Mouse (Mus musculus): ENCODE data around the gene Sytl2. TPM values are rescaled to one million over a fixed set of nuclear protein-coding genes. Genes with fewer than 3 reads are reported as not detected.

The Sytl2 gene
- polyA plus RNA-seq (2014; fragmentation: Nextera tagmentation; extraction: Ambion mirVana) = 29.7 and 34.6 TPM in 2 replicates

GRCm38 (mm10) chr7:90301942-90302646 lies at the start of gene Sytl2:
Sytl2 (plus strand) TSS chr7:90302252.
- Histone ChIP-seq H3K4me2 (ENCODE audit: low read depth, low read length) (peak within 1 kb of the TSS; percentile 97), H3K36me3 (ENCODE audit: control insufficient read depth, insufficient read depth, low read length) (no peaks in the 10 kb centered on the region), H3K9me3 (ENCODE audit: control insufficient read depth, low read length) (no peaks in the 10 kb centered on the region), H3K27me3 (replicated peaks; ENCODE audit: control insufficient read depth, insufficient read depth, low read length) (peaks cover 17% of the 10 kb centered on the region), H3K4me1 (ENCODE audit: control insufficient read depth, insufficient read depth, low read length) (no peaks in the 10 kb centered on the region), H3K4me3 (ENCODE audit: low read depth, low read length) (peak within 1 kb of the TSS; percentile 70), H3K27ac (replicated peaks; ENCODE audit: low read depth, low read length) (peak within 1 kb of the TSS; percentile 15; the same call in 1 of the 2 replicates), H3K9ac (ENCODE audit: low read depth, low read length) (peak within 1 kb of the TSS; percentile 73)
- peak; percentile 87 for ATAC-seq (ENCODE audit: low read depth)
- peak; percentile 70 for DNase-seq (ENCODE audit: low spot score)
- WGBS = 2% methylated on average over 21 of the region's 43 CpGs

- DNase-seq (ENCODE audit: low spot score) (no peak), ATAC-seq (ENCODE audit: low read depth) (no peak)
- WGBS = 74% methylated on average over 5 of the region's 5 CpGs
- no peaks in the 10 kb centered on the region for H3K27me3 ChIP-seq (replicated peaks; ENCODE audit: control insufficient read depth, insufficient read depth, low read length)
- H3K4me1 ChIP-seq (ENCODE audit: control insufficient read depth, insufficient read depth, low read length) = no peaks in the 10 kb centered on the region
- no peak overlapping the region for H3K4me2 ChIP-seq (ENCODE audit: low read depth, low read length)
- H3K4me3 ChIP-seq (ENCODE audit: low read depth, low read length) = no peak overlapping the region
- no peaks in the 10 kb centered on the region for H3K36me3 ChIP-seq (ENCODE audit: control insufficient read depth, insufficient read depth, low read length)
- H3K27ac ChIP-seq (replicated peaks; ENCODE audit: low read depth, low read length) = no peak overlapping the region
- no peaks in the 10 kb centered on the region for H3K9me3 ChIP-seq (ENCODE audit: control insufficient read depth, low read length)
- no peak overlapping the region for H3K9ac ChIP-seq (ENCODE audit: low read depth, low read length)
These were observed 49.1 kb upstream of the Sytl2 start for GRCm38 (mm10) chr7:90252946-90253345.

GRCm38 (mm10) chr7:90258701-90259100 lies 43.4 kb upstream of the Sytl2 start:
- no peaks in the 10 kb centered on the region for H3K4me1 ChIP-seq (ENCODE audit: control insufficient read depth, insufficient read depth, low read length)
- WGBS = 86% methylated on average over 2 of the region's 2 CpGs
- H3K4me2 ChIP-seq (ENCODE audit: low read depth, low read length) = no peak overlapping the region
- H3K9ac ChIP-seq (ENCODE audit: low read depth, low read length) = no peak overlapping the region
- no peak overlapping the region for H3K27ac ChIP-seq (replicated peaks; ENCODE audit: low read depth, low read length)
- no peaks in the 10 kb centered on the region for H3K36me3 ChIP-seq (ENCODE audit: control insufficient read depth, insufficient read depth, low read length)
- ATAC-seq (ENCODE audit: low read depth) (no peak), DNase-seq (ENCODE audit: low spot score) (no peak)
- no peak overlapping the region for H3K4me3 ChIP-seq (ENCODE audit: low read depth, low read length)
- H3K27me3 ChIP-seq (replicated peaks; ENCODE audit: control insufficient read depth, insufficient read depth, low read length) = no peaks in the 10 kb centered on the region
- no peaks in the 10 kb centered on the region for H3K9me3 ChIP-seq (ENCODE audit: control insufficient read depth, low read length)

GRCm38 (mm10) chr7:90259899-90260298 lies 42.2 kb upstream of the Sytl2 start:
- no peaks in the 10 kb centered on the region for H3K9me3 ChIP-seq (ENCODE audit: control insufficient read depth, low read length)
- no peak for DNase-seq (ENCODE audit: low spot score)
- H3K27me3 ChIP-seq (replicated peaks; ENCODE audit: control insufficient read depth, insufficient read depth, low read length) = no peaks in the 10 kb centered on the region
- no peaks in the 10 kb centered on the region for H3K4me1 ChIP-seq (ENCODE audit: control insufficient read depth, insufficient read depth, low read length)
- WGBS = 80% methylated on average over 2 of the region's 2 CpGs
- H3K36me3 ChIP-seq (ENCODE audit: control insufficient read depth, insufficient read depth, low read length) = no peaks in the 10 kb centered on the region
- no peak overlapping the region for H3K9ac ChIP-seq (ENCODE audit: low read depth, low read length)
- ATAC-seq (ENCODE audit: low read depth) = no peak
- H3K4me3 ChIP-seq (ENCODE audit: low read depth, low read length) = no peak overlapping the region
- no peak overlapping the region for H3K4me2 ChIP-seq (ENCODE audit: low read depth, low read length)
- H3K27ac ChIP-seq (replicated peaks; ENCODE audit: low read depth, low read length) = no peak overlapping the region

GRCm38 (mm10) chr7:90261902-90262599 lies 40.0 kb upstream of the Sytl2 start:
- H3K36me3 ChIP-seq (ENCODE audit: control insufficient read depth, insufficient read depth, low read length) = no peaks in the 10 kb centered on the region
- WGBS = 39% methylated on average over 7 of the region's 7 CpGs
- DNase-seq (ENCODE audit: low spot score) (no peak), ATAC-seq (ENCODE audit: low read depth) (no peak)
- H3K9me3 ChIP-seq (ENCODE audit: control insufficient read depth, low read length) = no peaks in the 10 kb centered on the region
- H3K27ac ChIP-seq (replicated peaks; ENCODE audit: low read depth, low read length) = no peak overlapping the region
- H3K4me1 ChIP-seq (ENCODE audit: control insufficient read depth, insufficient read depth, low read length) = peaks cover 4% of the 10 kb centered on the region
- no peak overlapping the region for H3K9ac ChIP-seq (ENCODE audit: low read depth, low read length)
- H3K27me3 ChIP-seq (replicated peaks; ENCODE audit: control insufficient read depth, insufficient read depth, low read length) = no peaks in the 10 kb centered on the region
- H3K4me3 ChIP-seq (ENCODE audit: low read depth, low read length) = no peak overlapping the region
- H3K4me2 ChIP-seq (ENCODE audit: low read depth, low read length) = no peak overlapping the region

- Histone ChIP-seq H3K9me3 (ENCODE audit: control insufficient read depth, low read length) (no peaks in the 10 kb centered on the region), H3K27me3 (replicated peaks; ENCODE audit: control insufficient read depth, insufficient read depth, low read length) (no peaks in the 10 kb centered on the region), H3K27ac (replicated peaks; ENCODE audit: low read depth, low read length) (no peak within 1 kb of the TSS), H3K4me3 (ENCODE audit: low read depth, low read length) (peak within 1 kb of the TSS; percentile 37), H3K4me2 (ENCODE audit: low read depth, low read length) (peak within 1 kb of the TSS; percentile 72), H3K36me3 (ENCODE audit: control insufficient read depth, insufficient read depth, low read length) (no peaks in the 10 kb centered on the region), H3K9ac (ENCODE audit: low read depth, low read length) (peak within 1 kb of the TSS; percentile 60), H3K4me1 (ENCODE audit: control insufficient read depth, insufficient read depth, low read length) (peaks cover 4% of the 10 kb centered on the region)
- peak; percentile 84 for DNase-seq (ENCODE audit: low spot score)
- peak; percentile 87 for ATAC-seq (ENCODE audit: low read depth)
- 5% methylated on average over 28 of the region's 28 CpGs for WGBS
These were observed 36.6 kb upstream of the Sytl2 start, which contains the start of gene Ccdc83 for GRCm38 (mm10) chr7:90265289-90265970. Ccdc83 (minus strand) TSS chr7:90265777.

GRCm38 (mm10) chr7:90270141-90270540 lies 31.9 kb upstream of the Sytl2 start:
- WGBS = 75% methylated on average over 3 of the region's 3 CpGs
- no peak overlapping the region for H3K9ac ChIP-seq (ENCODE audit: low read depth, low read length)
- DNase-seq (ENCODE audit: low spot score) (no peak), ATAC-seq (ENCODE audit: low read depth) (no peak)
- no peaks in the 10 kb centered on the region for H3K9me3 ChIP-seq (ENCODE audit: control insufficient read depth, low read length)
- no peaks in the 10 kb centered on the region for H3K27me3 ChIP-seq (replicated peaks; ENCODE audit: control insufficient read depth, insufficient read depth, low read length)
- peaks cover 3% of the 10 kb centered on the region for H3K4me1 ChIP-seq (ENCODE audit: control insufficient read depth, insufficient read depth, low read length)
- H3K27ac ChIP-seq (replicated peaks; ENCODE audit: low read depth, low read length) = no peak overlapping the region
- no peak overlapping the region for H3K4me3 ChIP-seq (ENCODE audit: low read depth, low read length)
- no peaks in the 10 kb centered on the region for H3K36me3 ChIP-seq (ENCODE audit: control insufficient read depth, insufficient read depth, low read length)
- no peak overlapping the region for H3K4me2 ChIP-seq (ENCODE audit: low read depth, low read length)

- ATAC-seq (ENCODE audit: low read depth) (peak; percentile 18; the same call in 1 of the 2 replicates), DNase-seq (ENCODE audit: low spot score) (peak; percentile 69)
- Histone ChIP-seq H3K9me3 (ENCODE audit: control insufficient read depth, low read length) (no peaks in the 10 kb centered on the region), H3K4me3 (ENCODE audit: low read depth, low read length) (no peak overlapping the region), H3K36me3 (ENCODE audit: control insufficient read depth, insufficient read depth, low read length) (no peaks in the 10 kb centered on the region), H3K4me2 (ENCODE audit: low read depth, low read length) (no peak overlapping the region), H3K27me3 (replicated peaks; ENCODE audit: control insufficient read depth, insufficient read depth, low read length) (no peaks in the 10 kb centered on the region), H3K4me1 (ENCODE audit: control insufficient read depth, insufficient read depth, low read length) (no peaks in the 10 kb centered on the region; the same call in 1 of the 2 replicates), H3K27ac (replicated peaks; ENCODE audit: low read depth, low read length) (no peak overlapping the region), H3K9ac (ENCODE audit: low read depth, low read length) (no peak overlapping the region)
- 53% methylated on average over 11 of the region's 11 CpGs for WGBS
These were observed 27.4 kb upstream of the Sytl2 start for GRCm38 (mm10) chr7:90274561-90275100.
